ENCODE assay signal across 8 mouse cellular contexts in genomic region chr10:4334039-4334683, GRCm38 (mm10). TPM values are rescaled to one million over a fixed set of nuclear protein-coding genes. Genes with fewer than 3 reads are reported as not detected.
DNase-seq lines count a peak whose midpoint lies in the region; ATAC-seq and TF ChIP-seq lines count a peak whose summit lies in the region.

No protein-coding gene starts in this region.

- peak overlapping the region; percentile 61 for H3K4me2 ChIP-seq in heart, embryonic 11.5 days
- H3K4me2 ChIP-seq in kidney, embryonic 15.5 days: peak overlapping the region; percentile 70
- peak overlapping the region; percentile 60 for H3K4me2 ChIP-seq in liver, embryonic 11.5 days
- H3K4me2 ChIP-seq in stomach, embryonic 14.5 days (replicated peaks; ENCODE audit: low read depth, low read length): peak overlapping the region; percentile 60

- H3K27ac ChIP-seq in bone marrow macrophage, adult 2 months (ENCODE audit: insufficient read depth, low read depth, low read length): peak overlapping the region; percentile 1; the same call in 1 of the 2 replicates
- H3K27ac ChIP-seq in embryonic fibroblast, embryonic 13.5 days (ENCODE audit: insufficient read depth, low read length): peak overlapping the region; percentile 59
- H3K27ac ChIP-seq in heart, embryonic 11.5 days (ENCODE audit: low read depth, low read length): peak overlapping the region; percentile 36
- peak overlapping the region; percentile 72 for H3K27ac ChIP-seq in kidney, embryonic 15.5 days
- no peak overlapping the region for H3K27ac ChIP-seq in liver, embryonic 11.5 days (ENCODE audit: low read depth, low read length)
- peak overlapping the region; percentile 68 for H3K27ac ChIP-seq in stomach, embryonic 14.5 days (ENCODE audit: low read length)

- peak overlapping the region; percentile 57 for H3K4me3 ChIP-seq in bone marrow macrophage, adult 2 months (ENCODE audit: insufficient read depth, low read length)
- H3K4me3 ChIP-seq in embryonic fibroblast, embryonic 13.5 days (ENCODE audit: insufficient read depth, low read length): peak overlapping the region; percentile 72
- H3K4me3 ChIP-seq in heart, embryonic 11.5 days (ENCODE audit: low read depth, low read length): peak overlapping the region; percentile 52
- peak overlapping the region; percentile 51 for H3K4me3 ChIP-seq in kidney, embryonic 15.5 days (replicated peaks)
- H3K4me3 ChIP-seq in liver, embryonic 11.5 days (ENCODE audit: low read depth, low read length): peak overlapping the region; percentile 41
- H3K4me3 ChIP-seq in stomach, embryonic 14.5 days (ENCODE audit: low read depth, low read length): peak overlapping the region; percentile 38

- peak; percentile 93 for ATAC-seq in heart, embryonic 11.5 days (replicated peaks; ENCODE audit: insufficient number of reproducible peaks, low FRiP score, low TSS enrichment)
- ATAC-seq in kidney, embryonic 15.5 days (replicated peaks; ENCODE audit: low FRiP score): peak; percentile 98
- peak; percentile 97 for ATAC-seq in liver, embryonic 11.5 days (replicated peaks; ENCODE audit: low FRiP score)
- peak; percentile 93 for ATAC-seq in stomach, embryonic 14.5 days (ENCODE audit: insufficient number of reproducible peaks, insufficient read depth, low FRiP score, low read depth)

- TF ChIP-seq POLR2A in bone marrow macrophage, adult 2 months (IDR thresholded peaks at IDR 0.05; ENCODE audit: borderline replicate concordance, low read depth, low read length): no peak
- TF ChIP-seq POLR2A in embryonic fibroblast, embryonic 13.5 days (IDR thresholded peaks at IDR 0.05; ENCODE audit: low read depth, low read length): peak; percentile 95

- peak; percentile 91 to 92 for DNase-seq in B cell, adult 2 months
- peak; percentile 84 for DNase-seq in liver, embryonic 11.5 days (ENCODE audit: low spot score)
- DNase-seq in naive thymus-derived CD4-positive, alpha-beta T cell, adult 2 months (ENCODE audit: low read depth): peak; percentile 70

- H3K4me1 ChIP-seq in bone marrow macrophage, adult 2 months (ENCODE audit: control insufficient read depth, insufficient read depth, low read length): peaks cover 5% of the 10 kb centered on the region
- peaks cover 14% of the 10 kb centered on the region for H3K4me1 ChIP-seq in embryonic fibroblast, embryonic 13.5 days (ENCODE audit: control insufficient read depth, insufficient read depth, low read length)
- peaks cover 25% of the 10 kb centered on the region for H3K4me1 ChIP-seq in heart, embryonic 11.5 days (ENCODE audit: control insufficient read depth, insufficient read depth, low read length)
- H3K4me1 ChIP-seq in kidney, embryonic 15.5 days: peaks cover 35% of the 10 kb centered on the region
- no peaks in the 10 kb centered on the region for H3K4me1 ChIP-seq in liver, embryonic 11.5 days (replicated peaks; ENCODE audit: control insufficient read depth, insufficient read depth, low read length)
- 0 out of 2 replicates have a peak, but pooled peaks cover 13% of the 10 kb centered on the region for H3K4me1 ChIP-seq in stomach, embryonic 14.5 days (ENCODE audit: control insufficient read depth, insufficient read depth, low read length)

- WGBS in heart, embryonic 11.5 days (ENCODE audit: insufficient replicate concordance): 5% methylated on average over 27 of the region's 27 CpGs
- 8% methylated on average over 27 of the region's 27 CpGs for WGBS in kidney, embryonic 15.5 days
- WGBS in liver, embryonic 11.5 days: 4% methylated on average over 27 of the region's 27 CpGs
- 7% methylated on average over 27 of the region's 27 CpGs for WGBS in stomach, embryonic 14.5 days

- H3K27me3 ChIP-seq in heart, embryonic 11.5 days (ENCODE audit: control insufficient read depth, insufficient read depth, low read length): no peaks in the 10 kb centered on the region
- H3K27me3 ChIP-seq in kidney, embryonic 15.5 days: no peaks in the 10 kb centered on the region
- H3K27me3 ChIP-seq in liver, embryonic 11.5 days (replicated peaks; ENCODE audit: control insufficient read depth, insufficient read depth, low read length): no peaks in the 10 kb centered on the region
- H3K27me3 ChIP-seq in stomach, embryonic 14.5 days (ENCODE audit: control insufficient read depth, insufficient read depth, low read length): no peaks in the 10 kb centered on the region

- peak overlapping the region; percentile 63 for H3K9ac ChIP-seq in heart, embryonic 11.5 days (ENCODE audit: low read depth, low read length)
- peak overlapping the region; percentile 29; the same call in 1 of the 2 replicates for H3K9ac ChIP-seq in kidney, embryonic 15.5 days
- 0 out of 2 replicates have a peak overlapping the region, but pooled peaks have one; percentile 8 for H3K9ac ChIP-seq in liver, embryonic 11.5 days (ENCODE audit: low read depth, low read length)
- H3K9ac ChIP-seq in stomach, embryonic 14.5 days (replicated peaks; ENCODE audit: low read depth, low read length): peak overlapping the region; percentile 38; the same call in 1 of the 2 replicates

- no peaks in the 10 kb centered on the region for H3K36me3 ChIP-seq in heart, embryonic 11.5 days (ENCODE audit: control insufficient read depth, insufficient read depth, low read length)
- no peaks in the 10 kb centered on the region for H3K36me3 ChIP-seq in kidney, embryonic 15.5 days
- no peaks in the 10 kb centered on the region for H3K36me3 ChIP-seq in liver, embryonic 11.5 days (ENCODE audit: control insufficient read depth, insufficient read depth, low read length)
- H3K36me3 ChIP-seq in stomach, embryonic 14.5 days (ENCODE audit: control insufficient read depth, insufficient read depth, low read length): no peaks in the 10 kb centered on the region

- no peaks in the 10 kb centered on the region for H3K9me3 ChIP-seq in heart, embryonic 11.5 days (replicated peaks; ENCODE audit: control insufficient read depth, low read length)
- H3K9me3 ChIP-seq in kidney, embryonic 15.5 days (replicated peaks): no peaks in the 10 kb centered on the region
- H3K9me3 ChIP-seq in liver, embryonic 11.5 days (ENCODE audit: control insufficient read depth, low read length): no peaks in the 10 kb centered on the region
- no peaks in the 10 kb centered on the region for H3K9me3 ChIP-seq in stomach, embryonic 14.5 days (ENCODE audit: control insufficient read depth, low read depth, low read length)

- TF ChIP-seq CTCF in bone marrow macrophage, adult 2 months (IDR thresholded peaks at IDR 0.05; ENCODE audit: low read depth, low read length): no peak
- TF ChIP-seq CTCF in embryonic fibroblast, embryonic 13.5 days (IDR thresholded peaks at IDR 0.05; ENCODE audit: borderline replicate concordance, insufficient read depth, low read length): no peak

RNA-seq across cellular contexts. Expression of gene Zbtb2, which starts 53.7 kb away (rescaled TPM):
- 8.7 and 10.3 TPM in 2 replicates for polyA plus RNA-seq in bone marrow macrophage, adult 2 months (2012; ENCODE audit: insufficient read depth, insufficient read length, missing spikeins)
- 7.1 and 10.6 TPM in 2 replicates for polyA plus RNA-seq in embryonic fibroblast, embryonic 13.5 days (2011; ENCODE audit: insufficient read length, low read depth, missing spikeins)
- 10.8 and 14.0 TPM in 2 replicates for polyA plus RNA-seq in heart, embryonic 11.5 days (2014; fragmentation: Nextera tagmentation; extraction: Ambion mirVana)
- polyA plus RNA-seq in kidney, embryonic 15.5 days (2015; fragmentation: Nextera tagmentation; extraction: Ambion mirVana): 17.8 and 17.9 TPM in 2 replicates
- polyA plus RNA-seq in liver, embryonic 11.5 days (2014; fragmentation: Nextera tagmentation; extraction: Ambion mirVana): 11.7 and 12.3 TPM in 2 replicates
- 14.5 and 15.6 TPM in 2 replicates for polyA plus RNA-seq in stomach, embryonic 14.5 days (2014; fragmentation: Nextera tagmentation; extraction: Ambion mirVana)

Comparison
In these comparisons a context has a peak if more than half of its experiments do, and no peak if none do; other contexts are left out.
1. H3K9ac ChIP-seq: peak in every context shown above with its lines; median percentile 63 in heart, embryonic 11.5 days; 38 in stomach, embryonic 14.5 days; 29 in kidney, embryonic 15.5 days; 8 in liver, embryonic 11.5 days.